Mouse (Mus musculus) forebrain, postnatal 0 days (tissue): ENCODE measurements around the gene Syn3. TPM values are rescaled to one million over a fixed set of nuclear protein-coding genes. Genes with fewer than 3 reads are reported as not detected.
A peak's percentile ranks its signal among the peaks of the same experiment; 100 is the strongest.

Source experiments
- ATAC-seq: fragments of 200-750 bp; cut with Nextera tagmentation; 2 replicates; pipeline ENCODE4 v1.8.0; 2017; ENCODE audit warnings: mild to moderate bottlenecking, moderate library complexity
- DNase-seq: peaks from one replicate; pipeline ENCODE4 v3.0.0-alpha.2; 2015
- H3K27ac ChIP-seq: fragments of 300-500 bp; sonication (generic); 2 replicates; pipeline ENCODE4 v1.5.1; 2014; ENCODE audit warnings: low read depth, mild to moderate bottlenecking, antibody characterized with exemption, low read length, moderate library complexity, mixed read lengths
- H3K27me3 ChIP-seq: fragments of 300-500 bp; sonication (generic); 2 replicates; pipeline ENCODE4 v1.6.1; 2014; ENCODE audit warnings: mild to moderate bottlenecking, low read length, mixed read lengths; ENCODE audit not compliant: insufficient read depth
- H3K36me3 ChIP-seq: fragments of 300-500 bp; sonication (generic); 2 replicates; pipeline ENCODE4 v1.6.1; 2014; ENCODE audit warnings: mild to moderate bottlenecking, moderate library complexity; ENCODE audit not compliant: insufficient read depth
- H3K4me1 ChIP-seq: fragments of 300-500 bp; sonication (generic); 2 replicates; pipeline ENCODE4 v1.6.1; 2014; ENCODE audit warnings: antibody characterized with exemption; ENCODE audit not compliant: insufficient read depth
- H3K4me2 ChIP-seq: fragments of 300-500 bp; sonication (generic); 2 replicates; pipeline ENCODE4 v1.6.1; 2014; ENCODE audit warnings: low read depth, mild to moderate bottlenecking, moderate library complexity
- H3K4me3 ChIP-seq: fragments of 300-500 bp; sonication (generic); 2 replicates; pipeline ENCODE4 v1.5.1; 2014; ENCODE audit warnings: low read depth, low read length, mixed read lengths
- H3K9ac ChIP-seq: fragments of 300-500 bp; sonication (generic); 2 replicates; pipeline ENCODE4 v1.6.1; 2014; ENCODE audit warnings: mild to moderate bottlenecking
- H3K9me3 ChIP-seq: fragments of 300-500 bp; sonication (generic); 2 replicates; pipeline ENCODE4 v1.6.1; 2016; ENCODE audit warnings: low read length
- CTCF ChIP-seq: sonication (generic); IDR thresholded peaks from 2 replicates; pipeline ENCODE4 v1.5.1; 2016; ENCODE audit warnings: antibody characterized with exemption, control low read depth, low read depth
- WGBS: fragments of 180-500 bp; shearing (Covaris S2); extraction: QIAGEN DNeasy Blood & Tissue Kit; methylation state at CpG from one replicate; pipeline ENCODE4 v1.1.7; 2014; 5-methylcytosine and 5-hydroxymethylcytosine counted together
- polyA plus RNA-seq: library from polyadenylated mRNA; unstranded; fragments of >200 nt; fragmentation: Nextera tagmentation; extraction: Ambion mirVana; gene quantifications from 2 replicates; pipeline ENCODE4 v1.2.1, GENCODE M21; 2015
- total RNA-seq: library from RNA; depleted of rRNA; stranded (reverse); fragments of >200 nt; gene quantifications from 2 replicates; pipeline ENCODE4 v1.2.3, GENCODE M21; 2014

Syn3 gene
- total and polyA plus RNA-seq, 2 experiments from 2014 or later, result 16.4 to 47.6 TPM

DNA sequence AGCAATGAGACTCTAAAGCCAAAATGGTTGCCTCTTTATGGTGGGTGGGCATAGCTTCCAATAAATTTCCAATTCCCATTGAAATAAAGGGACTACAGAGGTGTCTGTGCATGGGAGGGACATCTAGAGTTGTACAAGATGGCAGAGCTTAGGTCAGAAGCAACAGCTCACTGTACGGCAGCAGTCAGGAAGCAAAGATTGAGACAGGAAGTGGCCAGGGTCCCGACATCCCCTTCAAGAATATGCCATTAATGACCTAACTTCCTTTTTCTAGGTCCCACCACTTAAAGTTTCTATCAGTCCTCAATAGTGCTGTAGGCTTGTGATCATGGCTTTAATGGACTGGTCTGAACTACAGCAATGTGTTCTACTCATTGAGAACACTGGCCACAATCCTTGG is 330.6 kb downstream of the Syn3 start:
- no peak overlapping the region for H3K4me3 ChIP-seq
- ATAC-seq, result no peak
- H3K4me2 ChIP-seq, result no peak overlapping the region
- H3K4me1 ChIP-seq, result no peaks in the 10 kb centered on the region
- no peaks in the 10 kb centered on the region for H3K27me3 ChIP-seq
- H3K9me3 ChIP-seq, result no peaks in the 10 kb centered on the region
- no peaks in the 10 kb centered on the region for H3K36me3 ChIP-seq
- WGBS, result 91% methylated on average over 2 of the region's 2 CpGs
- DNase-seq, result no peak
- no peak overlapping the region for H3K9ac ChIP-seq
- TF ChIP-seq CTCF, result no peak
- H3K27ac ChIP-seq, result no peak overlapping the region

DNA sequence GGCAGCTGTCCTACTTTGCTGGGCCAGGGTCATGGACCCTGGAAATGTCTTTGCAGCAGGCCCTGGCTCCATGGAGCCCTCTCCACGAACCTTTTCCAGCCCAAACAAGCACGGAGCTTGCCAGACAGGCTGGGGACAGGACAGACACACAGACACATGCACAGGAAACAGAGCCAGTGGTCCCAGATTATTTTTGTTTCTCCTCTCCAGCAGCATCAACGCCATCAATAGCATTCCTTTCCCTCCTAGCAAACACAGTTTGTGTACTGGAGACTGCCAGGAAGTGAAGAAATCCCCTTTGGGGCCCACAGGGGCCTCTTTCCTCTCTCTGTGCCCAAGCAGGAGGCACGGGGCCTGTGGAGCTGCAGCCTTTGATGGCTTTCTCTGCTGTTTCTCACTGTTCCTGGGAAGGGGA is 331.8 kb downstream of the Syn3 start:
- ATAC-seq (peak; percentile 48), DNase-seq (peak; percentile 16)
- WGBS, result 15% methylated on average over 4 of the region's 4 CpGs
- TF ChIP-seq CTCF, result no peak
- Histone ChIP-seq H3K27ac (no peak overlapping the region), H3K27me3 (no peaks in the 10 kb centered on the region), H3K36me3 (no peaks in the 10 kb centered on the region), H3K9ac (no peak overlapping the region), H3K4me3 (no peak overlapping the region), H3K9me3 (no peaks in the 10 kb centered on the region), H3K4me1 (no peaks in the 10 kb centered on the region), H3K4me2 (no peak overlapping the region)

DNA sequence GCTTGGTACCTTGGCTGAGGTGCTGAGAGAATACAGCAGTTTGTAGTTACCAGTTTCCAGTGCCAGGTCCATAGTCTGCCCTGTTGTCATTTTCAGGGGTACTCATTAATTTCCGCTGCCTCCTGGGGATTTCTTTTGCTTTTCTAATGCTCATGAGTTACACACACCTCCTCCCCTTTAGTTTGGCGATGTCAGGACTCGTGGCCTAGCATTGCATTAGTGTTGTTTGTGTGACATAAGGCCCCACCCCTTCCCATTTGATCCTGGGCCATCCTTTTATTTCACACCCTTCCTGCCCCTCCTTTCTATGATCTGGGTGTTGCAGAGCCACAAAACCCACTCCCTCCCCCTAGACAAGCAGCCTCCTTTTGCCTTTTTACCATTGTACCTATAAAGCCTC is 334.6 kb downstream of the Syn3 start:
- Histone ChIP-seq H3K4me1 (no peaks in the 10 kb centered on the region), H3K36me3 (no peaks in the 10 kb centered on the region), H3K27me3 (no peaks in the 10 kb centered on the region), H3K27ac (no peak overlapping the region), H3K9ac (no peak overlapping the region), H3K4me2 (no peak overlapping the region), H3K4me3 (no peak overlapping the region), H3K9me3 (no peaks in the 10 kb centered on the region)
- TF ChIP-seq CTCF, result no peak
- ATAC-seq (no peak), DNase-seq (no peak)
- 45% methylated on average over 3 of the region's 3 CpGs for WGBS

DNA sequence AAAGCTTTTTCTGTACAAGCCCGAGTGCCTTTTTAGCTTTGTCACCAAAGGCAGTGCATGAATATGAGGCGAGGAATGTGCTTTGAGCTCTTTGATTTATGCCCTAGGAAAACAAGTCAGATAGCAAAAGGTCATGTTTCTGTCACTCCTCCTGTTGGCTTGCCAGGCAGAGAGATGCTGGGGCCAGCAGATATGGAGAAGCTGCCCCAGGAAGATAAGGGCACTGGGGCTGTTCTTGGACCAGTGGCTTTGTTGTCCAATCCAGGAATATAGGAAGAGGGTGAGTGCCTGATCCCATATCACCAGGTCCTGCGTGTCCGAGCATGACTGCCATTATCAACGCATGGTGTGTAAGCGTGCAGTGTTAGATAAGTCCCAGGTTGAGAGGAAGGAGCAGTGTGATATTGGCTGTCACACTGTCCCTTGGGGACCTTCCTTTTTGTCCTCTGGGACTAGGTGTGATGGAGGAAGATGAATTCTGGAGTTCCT is 336.9 kb downstream of the Syn3 start:
- Histone ChIP-seq H3K4me3 (no peak overlapping the region), H3K4me1 (no peaks in the 10 kb centered on the region), H3K4me2 (no peak overlapping the region), H3K36me3 (no peaks in the 10 kb centered on the region), H3K27ac (no peak overlapping the region), H3K9me3 (no peaks in the 10 kb centered on the region), H3K27me3 (no peaks in the 10 kb centered on the region), H3K9ac (no peak overlapping the region)
- no peak for DNase-seq
- TF ChIP-seq CTCF, result no peak
- ATAC-seq, result no peak
- WGBS, result 85% methylated on average over 6 of the region's 6 CpGs

DNA sequence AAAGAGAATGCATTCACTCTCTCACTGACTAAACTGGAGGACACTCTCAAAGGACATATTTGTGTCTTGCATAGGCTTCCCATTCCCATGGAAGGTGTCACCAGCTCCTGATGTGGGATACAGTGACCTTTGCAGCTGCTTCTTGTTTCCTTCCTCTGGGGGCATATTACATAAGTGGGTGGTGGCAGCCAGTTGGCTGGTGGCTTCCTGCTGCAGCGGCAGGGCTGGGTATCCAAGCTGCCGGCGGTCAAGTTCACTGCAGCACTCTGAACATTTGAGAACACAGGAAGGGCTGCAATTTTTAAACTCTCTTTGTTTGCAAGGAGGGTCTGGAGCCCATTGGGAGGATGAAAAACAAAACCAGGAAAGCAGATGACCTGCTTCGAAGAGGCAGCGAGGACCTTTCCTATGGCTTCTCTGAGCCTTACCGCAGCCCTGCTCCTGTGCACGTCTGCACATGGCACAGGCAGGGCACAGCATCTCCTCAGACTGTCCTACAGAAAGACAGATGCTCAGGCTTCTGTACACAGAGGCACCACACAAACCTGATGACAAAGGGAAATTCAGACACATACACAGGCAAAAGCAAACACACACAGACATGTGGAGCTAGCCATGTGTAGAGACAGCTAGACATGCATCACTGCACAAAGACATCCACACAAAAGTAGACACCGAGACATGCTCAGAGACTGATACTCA is 340.3 kb downstream of the Syn3 start:
- Histone ChIP-seq H3K4me2 (no peak overlapping the region), H3K4me3 (no peak overlapping the region), H3K36me3 (no peaks in the 10 kb centered on the region), H3K27ac (no peak overlapping the region), H3K9me3 (no peaks in the 10 kb centered on the region), H3K9ac (no peak overlapping the region), H3K4me1 (no peaks in the 10 kb centered on the region), H3K27me3 (no peaks in the 10 kb centered on the region)
- 87% methylated on average over 8 of the region's 8 CpGs for WGBS
- ATAC-seq (no peak), DNase-seq (no peak)
- TF ChIP-seq CTCF, result no peak

DNA sequence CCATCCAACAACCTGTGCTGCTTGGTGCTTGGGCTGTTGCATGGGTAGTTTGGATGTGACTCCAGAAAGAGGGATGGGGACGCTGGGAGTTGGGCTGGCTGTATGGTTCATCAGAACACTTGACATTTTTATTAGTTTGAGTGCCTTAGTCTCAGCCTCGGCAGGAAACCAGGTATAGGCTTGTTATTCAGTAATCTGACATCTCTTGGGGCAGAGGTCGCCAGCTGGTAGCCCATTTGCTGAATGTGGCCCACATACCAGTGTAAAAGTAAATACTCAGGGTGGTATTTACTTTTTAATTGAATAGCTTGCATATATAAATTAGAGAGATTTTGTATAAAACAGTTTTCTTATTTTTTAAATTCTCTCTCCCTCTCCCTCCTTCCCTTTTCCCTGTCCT is 343.4 kb downstream of the Syn3 start:
- TF ChIP-seq CTCF, result no peak
- no peak for ATAC-seq
- no peak overlapping the region for H3K4me2 ChIP-seq

DNA sequence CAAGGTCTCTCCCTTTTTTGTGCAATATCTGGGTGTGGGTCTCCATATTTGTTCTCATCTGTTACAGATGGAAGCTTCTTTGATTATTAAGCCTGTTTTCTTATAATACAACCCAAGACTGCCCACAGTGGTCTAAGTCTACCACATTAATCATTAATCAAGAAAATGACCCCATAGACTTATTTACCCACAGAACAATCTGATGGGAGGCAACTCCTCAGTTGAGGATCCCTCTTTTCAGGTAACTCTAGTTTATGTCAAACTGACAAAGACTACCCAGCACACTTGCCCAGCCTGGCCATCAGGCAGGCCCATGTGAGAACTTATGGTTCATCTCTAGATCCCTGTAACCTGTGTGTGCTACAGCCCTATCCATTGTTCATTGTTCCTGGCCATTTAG is 345.5 kb downstream of the Syn3 start:
- Histone ChIP-seq H3K9me3 (no peaks in the 10 kb centered on the region), H3K27me3 (no peaks in the 10 kb centered on the region), H3K4me2 (no peak overlapping the region), H3K4me3 (no peak overlapping the region), H3K4me1 (no peaks in the 10 kb centered on the region), H3K27ac (no peak overlapping the region), H3K36me3 (no peaks in the 10 kb centered on the region), H3K9ac (no peak overlapping the region)
- no peak for ATAC-seq
- DNase-seq, result no peak
- no peak for TF ChIP-seq CTCF

More for the DNA sequence above, 343.4 kb downstream of the Syn3 start:
- Histone ChIP-seq H3K9me3 (no peaks in the 10 kb centered on the region), H3K9ac (no peak overlapping the region), H3K4me3 (no peak overlapping the region), H3K27ac (no peak overlapping the region), H3K4me1 (no peaks in the 10 kb centered on the region), H3K36me3 (no peaks in the 10 kb centered on the region), H3K27me3 (no peaks in the 10 kb centered on the region)
- WGBS, result 74% methylated on average over 3 of the region's 3 CpGs
- no peak for DNase-seq
